Mouse (Mus musculus) midbrain, embryonic 16.5 days (tissue): ENCODE results near the gene Rarb. TPM values are rescaled to one million over a fixed set of nuclear protein-coding genes. Genes with fewer than 3 reads are reported as not detected.

Source experiments
- ATAC-seq: fragments of 200-750 bp; cut with Nextera tagmentation; 2 replicates; pipeline ENCODE4 v1.8.0; 2017; ENCODE audit warnings: moderate TSS enrichment
- H3K27ac ChIP-seq: fragments of 300-500 bp; sonication (generic); 2 replicates; pipeline ENCODE4 v1.5.1; 2014; ENCODE audit warnings: mild to moderate bottlenecking, low read length, mixed read lengths
- H3K27me3 ChIP-seq: fragments of 300-500 bp; sonication (generic); 2 replicates; pipeline ENCODE4 v1.6.1; 2014; ENCODE audit warnings: low read depth, low read length, mixed read lengths; ENCODE audit not compliant: control insufficient read depth, insufficient read depth
- H3K36me3 ChIP-seq: fragments of 300-500 bp; sonication (generic); 2 replicates; pipeline ENCODE4 v1.6.1; 2014; ENCODE audit warnings: mild to moderate bottlenecking, low read length, moderate library complexity, mixed read lengths; ENCODE audit not compliant: control insufficient read depth, insufficient read depth
- H3K4me1 ChIP-seq: fragments of 300-500 bp; sonication (generic); 2 replicates; pipeline ENCODE4 v1.6.1; 2014; ENCODE audit warnings: mild to moderate bottlenecking, low read length, mixed read lengths; ENCODE audit not compliant: control insufficient read depth, insufficient read depth
- H3K4me2 ChIP-seq: fragments of 300-500 bp; sonication (generic); 2 replicates; pipeline ENCODE4 v1.6.1; 2014; ENCODE audit warnings: mild to moderate bottlenecking, low read length, mixed read lengths
- H3K4me3 ChIP-seq: fragments of 300-500 bp; sonication (generic); 2 replicates; pipeline ENCODE4 v1.5.1; 2014; ENCODE audit warnings: low read depth, mild to moderate bottlenecking, low read length, moderate library complexity, mixed read lengths
- H3K9ac ChIP-seq: fragments of 300-500 bp; sonication (generic); 2 replicates; pipeline ENCODE4 v1.6.1; 2014; ENCODE audit warnings: low read depth, low read length, mixed read lengths
- H3K9me3 ChIP-seq: fragments of 300-500 bp; sonication (generic); replicated peaks from 2 replicates; pipeline ENCODE4 v1.6.1; 2014; ENCODE audit warnings: mild to moderate bottlenecking, low read length, mixed read lengths; ENCODE audit not compliant: control insufficient read depth, poor library complexity, severe bottlenecking
- WGBS: fragments of 180-500 bp; shearing (Covaris S2); extraction: QIAGEN DNeasy Blood & Tissue Kit; methylation state at CpG from one replicate; pipeline ENCODE4 v1.1.7; 2014; 5-methylcytosine and 5-hydroxymethylcytosine counted together
- polyA plus RNA-seq: library from polyadenylated mRNA; unstranded; fragments of >200 nt; fragmentation: Nextera tagmentation; extraction: Ambion mirVana; gene quantifications from 2 replicates; pipeline ENCODE4 v1.2.1, GENCODE M21; 2015

Gene Rarb
- polyA plus RNA-seq, 1 experiment from 2014 or later, result 8.1 TPM

DNA sequence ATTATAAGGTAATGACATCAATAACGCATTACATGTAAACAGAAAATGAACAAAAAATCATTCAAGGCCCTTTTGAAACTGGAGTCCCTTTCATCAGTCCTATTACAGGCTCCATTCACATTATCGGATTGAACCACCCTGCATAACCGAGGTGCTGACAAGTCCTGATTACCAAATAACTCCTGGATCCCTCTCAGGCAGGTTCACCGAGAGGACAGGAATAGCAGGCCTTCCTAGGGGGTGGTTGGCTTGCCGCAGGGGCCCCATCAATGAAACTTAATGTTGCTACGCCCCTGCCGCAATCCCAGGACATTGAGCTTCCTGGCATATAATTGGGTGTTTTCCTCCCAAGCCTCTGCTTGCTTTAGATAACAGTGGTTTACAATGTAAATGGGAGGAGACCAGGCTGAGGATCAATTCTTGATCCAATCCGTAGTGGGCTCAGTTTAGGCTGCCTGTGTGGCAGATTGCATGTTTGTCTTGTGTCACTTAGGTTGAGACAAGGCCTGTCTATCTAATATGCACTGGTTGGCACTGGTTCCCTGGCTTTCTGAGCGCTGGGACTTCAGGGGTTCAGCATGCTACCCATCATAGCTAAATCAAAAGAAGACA is 104.5 kb downstream of the Rarb start:
- H3K4me2 ChIP-seq, result no peak overlapping the region
- H3K27me3 ChIP-seq, result no peaks in the 10 kb centered on the region
- H3K36me3 ChIP-seq, result no peaks in the 10 kb centered on the region
- H3K4me1 ChIP-seq, result peaks cover 7% of the 10 kb centered on the region
- no peaks in the 10 kb centered on the region for H3K9me3 ChIP-seq
- WGBS, result 51% methylated on average over 9 of the region's 9 CpGs
- no peak overlapping the region for H3K4me3 ChIP-seq
- ATAC-seq, result peak; percentile 64
- H3K9ac ChIP-seq, result no peak overlapping the region
- H3K27ac ChIP-seq, result peak overlapping the region; percentile 22; the same call in 1 of the 2 replicates

GRCm38 (mm10) chr14:16713773-16714172 is 105.2 kb downstream of the Rarb start:
- Histone ChIP-seq H3K9me3 (no peaks in the 10 kb centered on the region), H3K4me1 (peaks cover 7% of the 10 kb centered on the region), H3K27ac (no peak overlapping the region), H3K27me3 (no peaks in the 10 kb centered on the region), H3K36me3 (no peaks in the 10 kb centered on the region), H3K4me3 (no peak overlapping the region), H3K4me2 (no peak overlapping the region), H3K9ac (no peak overlapping the region)
- WGBS, result 46% methylated on average over 2 of the region's 2 CpGs
- peak; percentile 57 for ATAC-seq

DNA sequence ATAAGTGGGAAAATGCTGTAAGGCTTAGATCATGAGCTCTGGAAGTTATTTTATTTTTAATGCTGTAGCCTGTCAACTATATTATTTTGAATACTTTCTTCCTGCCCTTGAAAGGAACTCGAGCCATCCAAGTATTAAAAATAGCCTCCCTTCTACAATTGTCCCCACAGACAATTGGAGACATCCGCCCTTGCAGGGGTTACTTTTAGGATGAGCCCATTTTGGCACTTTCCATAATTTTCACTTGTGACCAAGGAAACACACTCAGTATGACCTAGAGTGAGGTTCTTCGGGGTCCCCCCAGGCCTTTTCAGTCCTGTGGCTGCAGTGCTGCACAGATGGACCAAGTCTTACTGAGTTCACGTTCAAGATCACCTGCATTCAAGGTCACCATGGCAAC is 119.7 kb downstream of the Rarb start:
- ATAC-seq, result no peak
- H3K36me3 ChIP-seq, result no peaks in the 10 kb centered on the region
- H3K9ac ChIP-seq, result no peak overlapping the region
- no peak overlapping the region for H3K4me2 ChIP-seq
- 73% methylated on average over 4 of the region's 4 CpGs for WGBS
- H3K4me3 ChIP-seq, result no peak overlapping the region
- H3K9me3 ChIP-seq, result no peaks in the 10 kb centered on the region
- no peaks in the 10 kb centered on the region for H3K4me1 ChIP-seq
- H3K27ac ChIP-seq, result no peak overlapping the region
- no peaks in the 10 kb centered on the region for H3K27me3 ChIP-seq

DNA sequence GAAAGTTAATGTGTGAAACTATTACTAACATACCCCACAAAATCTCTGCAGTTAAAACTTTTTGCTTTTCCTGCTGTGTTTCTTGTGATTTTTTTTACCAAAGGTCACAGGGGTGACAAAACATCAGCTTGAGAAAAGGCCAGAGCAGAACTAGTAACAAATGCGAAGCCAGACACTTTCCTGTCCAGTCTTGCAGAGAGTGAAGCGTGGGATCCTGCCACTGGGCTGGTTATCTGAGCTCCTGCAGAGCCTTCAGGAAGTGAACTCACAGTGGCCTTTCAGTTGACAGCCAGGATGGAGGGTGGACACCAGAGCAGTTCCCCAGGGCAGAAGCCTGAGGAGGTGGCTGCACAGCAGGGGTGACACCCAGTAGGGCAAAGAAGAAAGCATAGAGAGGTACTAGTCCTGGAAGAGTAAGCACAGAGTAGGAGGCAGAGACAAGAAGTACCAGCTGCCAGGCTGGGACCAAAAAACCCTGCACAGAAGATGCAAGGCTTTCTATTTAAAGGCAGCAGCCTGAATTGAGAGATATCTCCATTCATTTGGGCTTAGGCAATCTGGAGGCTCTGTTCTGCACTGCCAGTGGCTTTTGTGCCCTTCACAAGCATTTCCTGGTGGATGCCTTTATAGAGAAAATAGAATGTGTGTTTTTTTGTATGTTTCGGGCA is 123.4 kb downstream of the Rarb start:
- Histone ChIP-seq H3K9me3 (no peaks in the 10 kb centered on the region), H3K9ac (no peak overlapping the region), H3K4me3 (no peak overlapping the region), H3K4me2 (no peak overlapping the region), H3K4me1 (no peaks in the 10 kb centered on the region), H3K27ac (no peak overlapping the region), H3K36me3 (no peaks in the 10 kb centered on the region), H3K27me3 (no peaks in the 10 kb centered on the region)
- 42% methylated on average over 3 of the region's 3 CpGs for WGBS
- ATAC-seq, result no peak

- no peaks in the 10 kb centered on the region for H3K27me3 ChIP-seq
- no peak overlapping the region for H3K4me3 ChIP-seq
- no peak for ATAC-seq
- 77% methylated on average over 3 of the region's 3 CpGs for WGBS
- H3K36me3 ChIP-seq, result no peaks in the 10 kb centered on the region
- H3K9me3 ChIP-seq, result no peaks in the 10 kb centered on the region
- H3K27ac ChIP-seq, result no peak overlapping the region
- H3K4me2 ChIP-seq, result no peak overlapping the region
- no peaks in the 10 kb centered on the region for H3K4me1 ChIP-seq
- H3K9ac ChIP-seq, result no peak overlapping the region
These were observed 140.6 kb downstream of the Rarb start for GRCm38 (mm10) chr14:16678335-16678734.

GRCm38 (mm10) chr14:16677081-16677480 is 141.9 kb downstream of the Rarb start:
- no peak overlapping the region for H3K4me2 ChIP-seq
- H3K9ac ChIP-seq, result no peak overlapping the region
- H3K4me3 ChIP-seq, result no peak overlapping the region
- no peak overlapping the region for H3K27ac ChIP-seq
- H3K27me3 ChIP-seq, result no peaks in the 10 kb centered on the region
- no peaks in the 10 kb centered on the region for H3K9me3 ChIP-seq
- ATAC-seq, result no peak
- no peaks in the 10 kb centered on the region for H3K36me3 ChIP-seq
- H3K4me1 ChIP-seq, result no peaks in the 10 kb centered on the region

DNA sequence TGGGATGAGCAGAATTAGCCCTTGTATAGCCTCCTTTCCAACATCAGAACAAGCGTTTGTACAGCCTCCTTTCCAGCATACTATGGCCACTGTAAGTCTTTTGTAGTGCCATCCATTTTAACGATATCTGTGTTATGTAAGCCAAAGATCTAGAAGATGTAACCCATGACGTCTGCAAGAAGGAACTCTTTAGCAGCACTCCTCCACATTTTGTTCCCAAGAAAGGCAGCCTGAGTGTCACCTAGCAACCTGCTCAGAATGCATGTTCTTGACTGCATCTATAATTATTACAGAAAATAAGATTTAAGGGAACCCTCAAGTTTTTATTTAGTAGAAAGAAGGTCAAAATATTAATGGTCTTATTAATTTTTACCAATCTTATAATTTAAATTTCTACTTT is 148.4 kb downstream of the Rarb start:
- Histone ChIP-seq H3K4me2 (no peak overlapping the region), H3K27me3 (no peaks in the 10 kb centered on the region), H3K9ac (no peak overlapping the region), H3K4me1 (no peaks in the 10 kb centered on the region), H3K9me3 (no peaks in the 10 kb centered on the region), H3K4me3 (no peak overlapping the region), H3K27ac (no peak overlapping the region), H3K36me3 (no peaks in the 10 kb centered on the region)
- WGBS, result 69% methylated on average over 3 of the region's 3 CpGs
- ATAC-seq, result no peak

DNA sequence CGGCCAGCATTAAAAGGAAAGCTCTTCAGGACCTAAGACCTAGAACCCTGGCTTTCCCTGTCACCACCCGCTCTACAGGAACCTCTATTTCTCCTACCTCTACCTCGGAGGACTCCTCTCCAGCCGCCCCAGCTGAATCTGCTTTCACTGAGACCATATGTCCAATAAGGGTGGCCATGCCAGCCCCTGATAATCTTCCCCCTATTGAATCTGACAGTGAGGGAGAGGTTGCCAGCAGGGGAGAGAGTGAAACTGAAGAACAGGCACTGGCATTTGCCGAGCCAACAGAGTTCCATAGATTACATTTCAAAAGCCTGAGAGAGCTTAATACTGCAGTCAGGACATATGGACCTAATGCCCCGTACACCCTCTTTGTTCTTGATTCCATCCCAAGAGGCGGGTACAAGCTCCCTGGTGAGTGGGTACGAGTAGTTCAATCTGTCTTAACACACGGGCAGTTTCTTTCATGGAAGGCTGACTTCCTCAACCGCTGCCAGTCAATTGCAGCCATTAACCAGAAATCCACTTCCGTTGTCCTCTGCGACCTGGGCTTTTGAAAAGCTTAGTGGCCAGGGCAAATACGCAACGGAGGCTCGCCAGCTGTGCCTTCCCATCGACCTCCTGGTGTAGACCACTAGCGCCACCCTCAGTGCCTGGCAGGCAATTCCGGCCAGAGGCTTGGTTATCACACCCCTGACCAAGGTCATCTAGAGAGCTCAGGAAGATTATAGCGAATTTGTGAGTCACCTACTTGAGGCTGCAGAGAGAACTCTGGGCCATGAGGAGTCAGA is 179.6 kb downstream of the Rarb start:
- Histone ChIP-seq H3K4me3 (no peak overlapping the region), H3K36me3 (no peaks in the 10 kb centered on the region), H3K9ac (no peak overlapping the region), H3K4me2 (no peak overlapping the region), H3K27me3 (no peaks in the 10 kb centered on the region), H3K9me3 (peaks cover 15% of the 10 kb centered on the region; the same call in 1 of the 2 replicates), H3K4me1 (no peaks in the 10 kb centered on the region), H3K27ac (no peak overlapping the region)
- no peak for ATAC-seq
- WGBS, result 85% methylated on average over 19 of the region's 19 CpGs

- Histone ChIP-seq H3K36me3 (no peaks in the 10 kb centered on the region), H3K4me1 (no peaks in the 10 kb centered on the region), H3K9ac (no peak overlapping the region), H3K4me2 (no peak overlapping the region), H3K4me3 (no peak overlapping the region), H3K9me3 (no peaks in the 10 kb centered on the region), H3K27ac (no peak overlapping the region), H3K27me3 (no peaks in the 10 kb centered on the region)
- no peak for ATAC-seq
These were observed 205.0 kb downstream of the Rarb start for GRCm38 (mm10) chr14:16613975-16614374.
